Mouse (Mus musculus): ENCODE results near the gene Soga1.

DNA sequence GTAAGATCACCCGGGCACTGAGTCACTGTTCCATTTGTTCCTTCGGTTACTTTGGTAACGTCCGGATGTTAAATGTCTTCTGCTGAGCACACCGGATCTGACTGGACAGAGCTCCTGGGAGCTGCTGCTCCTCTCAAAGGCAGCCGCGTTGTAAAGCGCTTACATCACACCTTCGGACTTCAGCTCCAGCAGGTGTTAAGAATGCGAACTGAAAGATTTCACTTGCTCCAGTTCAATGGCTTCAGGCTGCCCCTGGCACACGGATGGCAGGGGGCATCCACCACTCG, 21.2 kb upstream of the Soga1 start:
- no peak for TF ChIP-seq CTCF (IDR thresholded peaks at IDR 0.05; ENCODE audit: low read depth)
- TF ChIP-seq EP300 (optimal IDR thresholded peaks at IDR 0.05) = no peak

All from stomach, postnatal 0 days (tissue).